Mouse (Mus musculus): ENCODE measurements around the gene Slc38a11. TPM values are rescaled to one million over a fixed set of nuclear protein-coding genes. Genes with fewer than 3 reads are reported as not detected.
A peak's percentile ranks its signal among the peaks of the same experiment; 100 is the strongest.

Gene Slc38a11
- polyA plus RNA-seq (2015; fragmentation: Nextera tagmentation; extraction: Ambion mirVana), result 0.17 and 0.35 TPM in 2 replicates

DNA sequence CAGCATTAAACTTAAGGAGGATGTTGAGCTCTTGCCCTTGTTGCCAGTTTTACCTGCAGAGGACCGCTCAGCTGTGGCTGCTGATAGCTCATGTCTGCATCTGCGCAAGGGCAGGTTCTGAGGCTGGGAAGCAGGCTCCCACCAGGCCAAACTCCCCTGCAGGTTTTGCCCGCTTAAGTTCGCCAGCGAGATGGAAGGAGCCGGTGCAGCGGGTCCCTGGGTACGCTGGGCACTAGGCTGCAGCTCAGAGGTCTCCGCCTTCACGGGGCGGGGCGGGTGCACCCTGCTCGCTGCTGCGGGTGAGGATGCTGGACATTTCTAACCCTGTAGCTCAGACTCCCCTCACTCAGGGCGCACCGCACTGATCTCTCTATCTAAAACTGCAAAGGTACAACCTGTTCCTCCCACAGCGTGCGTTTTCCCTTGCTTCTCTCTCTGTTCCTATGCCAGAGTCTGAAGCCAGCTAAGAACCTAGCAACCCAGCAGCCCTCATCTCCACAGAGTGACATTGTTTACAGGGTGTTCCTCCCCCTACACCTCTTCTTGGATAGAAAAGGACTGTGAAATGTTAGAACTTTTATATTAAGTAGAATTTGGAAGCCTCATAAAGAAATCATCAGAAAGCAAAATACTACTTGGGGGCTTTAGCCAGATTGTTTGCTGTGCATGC lies at the start of gene Slc38a11:
TSS of gene Slc38a11 (minus strand) at position 207 of the 670 bp plus-strand sequence.
- H3K4me1 ChIP-seq, result peaks cover 7% of the 10 kb centered on the region; the same call in 1 of the 2 replicates
- no peak for ATAC-seq (ENCODE audit: insufficient number of reproducible peaks, low FRiP score, low TSS enrichment, low read depth)
- H3K9ac ChIP-seq, result no peak within 1 kb of the TSS
- H3K27ac ChIP-seq, result no peak within 1 kb of the TSS
- WGBS, result 5% methylated on average over 18 of the region's 18 CpGs
- H3K36me3 ChIP-seq, result no peaks in the 10 kb centered on the region
- H3K9me3 ChIP-seq, result no peaks in the 10 kb centered on the region
- peak within 1 kb of the TSS; percentile 13; the same call in 1 of the 2 replicates for H3K4me3 ChIP-seq
- H3K4me2 ChIP-seq, result peak within 1 kb of the TSS; percentile 31; the same call in 1 of the 2 replicates
- H3K27me3 ChIP-seq, result no peaks in the 10 kb centered on the region

DNA sequence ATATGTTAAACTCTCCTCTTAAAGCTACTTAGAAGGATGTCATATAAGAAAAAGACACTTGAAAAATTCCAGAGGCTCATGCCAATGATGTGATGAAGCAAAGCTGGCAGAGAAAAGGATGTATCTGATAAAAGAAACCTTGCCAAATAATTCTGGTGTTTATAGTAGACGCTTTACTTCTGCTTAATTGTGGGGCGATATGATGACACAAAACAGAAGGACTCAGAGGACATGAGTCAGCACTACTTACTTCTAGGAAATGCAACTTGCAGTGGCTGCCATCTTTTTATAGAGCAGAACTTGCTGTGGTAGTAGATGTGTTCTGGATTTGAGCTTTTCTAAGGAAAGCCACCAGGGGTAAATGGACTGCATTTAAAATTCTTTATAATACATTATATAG lies 43.3 kb upstream of the Slc38a11 start:
- Histone ChIP-seq H3K9ac (no peak overlapping the region), H3K4me1 (no peaks in the 10 kb centered on the region), H3K4me2 (no peak overlapping the region), H3K4me3 (no peak overlapping the region), H3K27ac (no peak overlapping the region), H3K36me3 (no peaks in the 10 kb centered on the region), H3K27me3 (no peaks in the 10 kb centered on the region), H3K9me3 (no peaks in the 10 kb centered on the region)
- 66% methylated on average over 2 of the region's 2 CpGs for WGBS
- no peak for ATAC-seq (ENCODE audit: insufficient number of reproducible peaks, low FRiP score, low TSS enrichment, low read depth)

DNA sequence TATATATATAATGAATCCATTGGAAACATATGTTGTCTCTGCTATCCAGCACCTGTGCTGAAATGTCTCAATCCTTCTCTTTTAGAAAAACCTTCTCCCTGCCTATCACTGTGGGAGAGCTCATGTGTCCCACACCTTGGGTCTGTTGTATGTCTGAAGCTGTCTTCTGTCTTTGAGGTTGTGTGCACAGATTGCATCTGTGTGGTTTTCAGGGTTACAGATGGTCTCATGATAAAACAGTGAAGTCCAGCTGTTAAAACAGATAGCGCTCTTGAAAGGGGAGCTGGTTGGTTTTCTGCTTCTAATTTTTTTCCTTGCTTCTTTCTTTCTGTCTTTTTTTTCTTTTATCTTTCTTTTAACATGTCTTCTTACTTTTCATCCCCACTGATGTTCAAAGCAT lies 41.6 kb upstream of the Slc38a11 start:
- Histone ChIP-seq H3K4me1 (no peaks in the 10 kb centered on the region), H3K27me3 (no peaks in the 10 kb centered on the region), H3K4me3 (no peak overlapping the region), H3K4me2 (no peak overlapping the region), H3K27ac (no peak overlapping the region), H3K9me3 (no peaks in the 10 kb centered on the region), H3K9ac (no peak overlapping the region), H3K36me3 (no peaks in the 10 kb centered on the region)
- ATAC-seq (ENCODE audit: insufficient number of reproducible peaks, low FRiP score, low TSS enrichment, low read depth), result no peak
- 85% methylated on average over 1 of the region's 1 CpGs for WGBS

DNA sequence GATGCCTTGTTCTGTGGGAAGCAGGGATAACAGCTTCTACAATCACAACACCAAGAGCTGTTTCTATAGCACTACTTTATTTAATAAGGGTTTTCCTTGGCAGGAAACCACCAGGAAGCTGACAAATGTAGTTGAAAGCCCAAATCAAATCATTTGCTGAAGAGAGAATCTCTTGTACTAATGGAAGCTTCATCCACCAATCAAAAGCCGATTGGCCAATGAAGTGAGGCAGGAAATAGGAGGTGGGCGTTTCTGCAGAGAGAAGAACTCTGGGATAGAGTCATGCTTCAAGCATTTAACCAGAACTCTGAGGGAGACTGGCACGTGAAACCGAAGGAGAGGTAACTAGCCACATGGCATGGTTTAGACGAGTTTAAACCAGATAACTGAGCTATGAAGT lies 38.2 kb upstream of the Slc38a11 start:
- no peaks in the 10 kb centered on the region for H3K36me3 ChIP-seq
- WGBS, result 65% methylated on average over 5 of the region's 5 CpGs
- no peaks in the 10 kb centered on the region for H3K9me3 ChIP-seq
- no peak overlapping the region for H3K9ac ChIP-seq
- no peak overlapping the region for H3K4me3 ChIP-seq
- H3K27ac ChIP-seq, result no peak overlapping the region
- no peak overlapping the region for H3K4me2 ChIP-seq
- ATAC-seq (ENCODE audit: insufficient number of reproducible peaks, low FRiP score, low TSS enrichment, low read depth), result no peak
- H3K27me3 ChIP-seq, result no peaks in the 10 kb centered on the region
- no peaks in the 10 kb centered on the region for H3K4me1 ChIP-seq

DNA sequence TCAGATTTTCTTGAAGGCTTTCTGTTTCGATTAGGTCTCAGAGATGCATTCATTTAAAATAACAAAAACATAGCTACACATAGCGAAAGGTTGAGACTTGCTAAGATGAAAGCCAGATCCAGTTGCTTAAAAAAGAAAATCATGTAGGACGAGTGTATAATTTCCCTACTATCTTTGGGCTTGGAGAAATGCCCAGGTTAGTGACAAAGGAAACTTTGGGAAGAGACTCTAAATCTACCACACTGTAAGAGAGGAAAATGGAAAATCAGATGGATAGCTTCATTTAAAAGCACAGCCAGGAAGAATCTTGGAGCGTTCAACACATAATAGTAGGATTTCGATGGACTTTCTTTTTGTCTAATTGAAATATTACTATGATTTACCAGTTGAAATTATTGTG lies 36.1 kb upstream of the Slc38a11 start:
- Histone ChIP-seq H3K9me3 (no peaks in the 10 kb centered on the region), H3K36me3 (no peaks in the 10 kb centered on the region), H3K27ac (no peak overlapping the region), H3K9ac (no peak overlapping the region), H3K4me2 (no peak overlapping the region), H3K4me3 (no peak overlapping the region), H3K4me1 (no peaks in the 10 kb centered on the region), H3K27me3 (no peaks in the 10 kb centered on the region)
- 79% methylated on average over 5 of the region's 5 CpGs for WGBS
- no peak for ATAC-seq (ENCODE audit: insufficient number of reproducible peaks, low FRiP score, low TSS enrichment, low read depth)

DNA sequence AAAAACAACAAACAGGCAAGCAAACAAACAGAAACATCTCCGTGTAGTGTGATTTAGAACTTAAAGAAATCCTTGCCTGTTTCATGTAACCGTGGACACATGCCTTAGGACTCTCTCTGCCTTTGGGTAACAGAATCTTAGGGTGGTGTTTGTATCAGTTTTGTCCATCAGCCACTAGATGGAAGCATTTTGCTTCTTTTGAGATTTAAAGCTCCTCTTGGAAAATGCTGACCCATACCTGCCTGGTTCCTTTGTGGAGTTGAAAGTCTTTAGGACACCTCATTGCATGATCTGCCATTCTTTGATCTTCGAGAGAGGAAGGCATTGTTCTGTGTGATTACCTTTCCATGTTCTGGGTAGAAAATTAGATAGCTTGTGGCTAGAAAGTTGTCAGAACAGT lies 32.3 kb upstream of the Slc38a11 start:
- Histone ChIP-seq H3K36me3 (no peaks in the 10 kb centered on the region), H3K9me3 (no peaks in the 10 kb centered on the region), H3K4me1 (no peaks in the 10 kb centered on the region), H3K4me2 (no peak overlapping the region), H3K9ac (no peak overlapping the region), H3K27ac (no peak overlapping the region), H3K4me3 (no peak overlapping the region), H3K27me3 (no peaks in the 10 kb centered on the region)
- WGBS, result 14% methylated on average over 3 of the region's 3 CpGs
- ATAC-seq (ENCODE audit: insufficient number of reproducible peaks, low FRiP score, low TSS enrichment, low read depth), result no peak

DNA sequence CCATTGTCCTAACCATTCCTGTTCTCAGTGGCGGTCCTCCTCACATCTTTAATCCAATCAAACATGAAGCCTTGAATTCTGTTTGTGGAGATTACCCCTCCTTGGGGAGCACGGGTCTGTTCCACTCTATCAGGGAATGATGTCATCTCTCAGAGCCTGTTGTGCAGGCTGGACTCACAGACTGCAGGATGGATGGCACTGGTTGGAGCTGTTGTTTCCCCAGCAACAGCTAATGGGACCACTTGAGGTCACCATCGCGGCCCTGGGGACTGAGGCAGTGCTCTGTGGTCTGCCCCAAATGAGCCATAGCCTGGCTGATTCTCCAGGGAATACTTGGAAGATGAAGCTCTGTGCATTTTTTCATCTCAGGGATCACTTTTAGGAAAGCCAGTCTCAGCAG lies 29.2 kb upstream of the Slc38a11 start:
- no peak for ATAC-seq (ENCODE audit: insufficient number of reproducible peaks, low FRiP score, low TSS enrichment, low read depth)
- WGBS, result 70% methylated on average over 4 of the region's 4 CpGs

DNA sequence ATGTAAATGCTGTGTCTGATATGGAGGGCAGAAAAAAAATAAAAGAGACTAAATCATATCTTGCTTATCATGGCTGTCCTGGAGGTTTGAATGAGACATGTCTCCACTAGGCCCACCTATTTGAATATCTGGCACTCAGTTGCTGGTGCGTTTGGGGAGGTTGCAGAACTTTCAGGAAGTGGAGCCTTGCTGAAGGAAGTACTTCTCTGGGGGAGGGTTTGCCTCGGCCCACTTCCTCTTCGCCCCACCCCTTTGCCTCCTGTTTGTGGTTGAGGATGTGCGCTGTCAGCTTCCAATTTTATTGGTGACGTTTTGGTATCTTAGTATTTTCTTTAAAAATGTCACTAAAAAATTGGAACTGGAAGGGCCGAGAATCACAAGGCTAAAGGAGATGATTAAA lies 27.5 kb upstream of the Slc38a11 start:
- Histone ChIP-seq H3K4me3 (no peak overlapping the region), H3K4me1 (no peaks in the 10 kb centered on the region), H3K27me3 (no peaks in the 10 kb centered on the region), H3K36me3 (no peaks in the 10 kb centered on the region), H3K9me3 (no peaks in the 10 kb centered on the region), H3K9ac (no peak overlapping the region), H3K27ac (no peak overlapping the region), H3K4me2 (no peak overlapping the region)
- WGBS, result 83% methylated on average over 6 of the region's 6 CpGs
- ATAC-seq (ENCODE audit: insufficient number of reproducible peaks, low FRiP score, low TSS enrichment, low read depth), result no peak

More for the DNA sequence above, 29.2 kb upstream of the Slc38a11 start:
- H3K4me3 ChIP-seq, result no peak overlapping the region
- H3K36me3 ChIP-seq, result no peaks in the 10 kb centered on the region
- H3K9me3 ChIP-seq, result no peaks in the 10 kb centered on the region
- H3K9ac ChIP-seq, result no peak overlapping the region
- H3K27ac ChIP-seq, result no peak overlapping the region
- H3K4me2 ChIP-seq, result no peak overlapping the region
- no peaks in the 10 kb centered on the region for H3K4me1 ChIP-seq
- H3K27me3 ChIP-seq, result no peaks in the 10 kb centered on the region

DNA sequence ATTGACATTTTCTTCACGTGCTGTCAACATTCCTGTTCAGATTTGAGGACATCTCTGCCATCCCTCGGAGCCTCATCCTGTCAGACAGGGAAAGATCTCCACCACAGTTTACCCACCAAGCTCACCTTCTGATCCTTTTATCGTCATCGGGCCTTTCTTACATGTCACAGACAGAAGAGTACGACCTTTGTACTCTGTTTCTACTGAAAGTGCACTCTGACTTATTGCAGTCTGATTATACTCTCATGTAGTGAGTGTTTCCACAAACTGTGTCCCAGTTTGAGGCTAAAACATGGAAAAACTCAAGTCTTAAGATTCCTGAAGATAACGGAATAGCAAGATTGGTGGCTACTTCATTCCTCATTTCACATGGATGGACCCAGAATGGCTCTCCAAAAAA lies 21.0 kb upstream of the Slc38a11 start:
- H3K4me1 ChIP-seq, result peaks cover 4% of the 10 kb centered on the region; the same call in 1 of the 2 replicates
- no peaks in the 10 kb centered on the region for H3K9me3 ChIP-seq
- H3K27me3 ChIP-seq, result no peaks in the 10 kb centered on the region
- no peak overlapping the region for H3K27ac ChIP-seq
- H3K36me3 ChIP-seq, result no peaks in the 10 kb centered on the region
- no peak overlapping the region for H3K9ac ChIP-seq
- H3K4me3 ChIP-seq, result no peak overlapping the region
- no peak overlapping the region for H3K4me2 ChIP-seq
- ATAC-seq (ENCODE audit: insufficient number of reproducible peaks, low FRiP score, low TSS enrichment, low read depth), result no peak
- WGBS, result 92% methylated on average over 6 of the region's 6 CpGs

DNA sequence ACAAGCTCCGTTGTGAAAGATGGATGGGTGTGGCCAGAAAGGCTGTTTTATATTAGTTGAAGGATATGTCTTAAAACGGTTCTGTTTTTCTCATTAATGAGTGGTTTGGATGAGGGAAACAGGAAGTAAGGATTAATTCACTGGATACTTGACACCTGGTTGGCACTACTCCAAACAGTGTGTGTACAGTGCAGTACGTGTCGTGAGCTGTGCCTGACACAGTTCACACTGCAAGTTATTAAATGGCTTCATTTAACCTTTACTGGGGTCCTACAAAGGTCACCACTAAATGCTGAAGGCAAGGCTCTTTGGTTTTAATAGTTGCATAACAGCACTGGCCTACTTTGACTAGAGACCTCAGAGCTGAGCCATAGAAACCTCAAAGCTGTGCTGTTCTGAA lies 18.7 kb upstream of the Slc38a11 start:
- Histone ChIP-seq H3K4me3 (no peak overlapping the region), H3K36me3 (no peaks in the 10 kb centered on the region), H3K4me2 (no peak overlapping the region), H3K9ac (no peak overlapping the region), H3K27ac (no peak overlapping the region), H3K9me3 (no peaks in the 10 kb centered on the region), H3K27me3 (no peaks in the 10 kb centered on the region), H3K4me1 (peaks cover 4% of the 10 kb centered on the region; the same call in 1 of the 2 replicates)
- WGBS, result 2% methylated on average over 4 of the region's 4 CpGs
- ATAC-seq (ENCODE audit: insufficient number of reproducible peaks, low FRiP score, low TSS enrichment, low read depth), result no peak

DNA sequence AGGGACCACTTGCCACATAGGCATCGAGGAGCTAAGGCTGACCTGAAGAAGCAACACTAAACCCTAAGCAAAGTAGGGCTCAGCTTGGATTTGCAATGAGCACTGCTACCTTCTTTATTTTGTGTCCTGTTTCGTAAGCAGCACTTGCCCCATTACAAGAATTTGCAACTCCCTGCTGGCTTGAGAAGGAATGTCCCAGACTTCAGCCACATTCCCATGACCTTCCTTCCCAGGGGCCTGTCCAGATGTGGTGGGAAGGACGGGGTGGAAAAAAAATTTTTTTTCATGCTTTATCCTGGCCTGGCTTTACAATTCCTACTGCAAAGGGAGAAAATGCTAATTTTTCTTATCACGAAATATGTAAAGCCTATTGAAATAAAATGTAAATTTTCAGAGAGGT lies 14.6 kb upstream of the Slc38a11 start:
- Histone ChIP-seq H3K27me3 (no peaks in the 10 kb centered on the region), H3K4me2 (no peak overlapping the region), H3K4me3 (no peak overlapping the region), H3K9ac (no peak overlapping the region), H3K27ac (no peak overlapping the region), H3K4me1 (peaks cover 4% of the 10 kb centered on the region; the same call in 1 of the 2 replicates), H3K9me3 (no peaks in the 10 kb centered on the region), H3K36me3 (no peaks in the 10 kb centered on the region)
- WGBS, result 67% methylated on average over 4 of the region's 4 CpGs
- ATAC-seq (ENCODE audit: insufficient number of reproducible peaks, low FRiP score, low TSS enrichment, low read depth), result no peak

DNA sequence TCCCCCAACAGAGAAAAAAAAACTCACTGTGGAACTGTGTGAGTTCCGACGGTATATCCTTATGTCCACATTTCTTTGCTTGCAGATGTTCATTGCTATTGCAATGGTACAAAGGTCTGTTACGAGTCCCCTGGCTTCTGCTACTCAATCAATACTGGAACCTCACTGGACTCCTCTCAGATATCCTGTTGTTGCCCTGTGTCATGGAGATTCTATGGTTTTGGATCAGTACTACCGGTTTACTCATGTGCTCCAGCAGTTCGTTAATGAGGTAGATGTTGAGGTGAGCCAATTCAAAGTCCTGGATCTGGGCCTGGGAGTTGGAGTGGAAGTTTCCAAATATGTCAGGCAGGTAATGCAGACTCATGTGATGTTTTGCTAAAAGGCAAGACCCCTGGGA lies 10.6 kb upstream of the Slc38a11 start:
- H3K4me3 ChIP-seq, result no peak overlapping the region
- no peak for ATAC-seq (ENCODE audit: insufficient number of reproducible peaks, low FRiP score, low TSS enrichment, low read depth)
- 85% methylated on average over 5 of the region's 5 CpGs for WGBS
- no peaks in the 10 kb centered on the region for H3K4me1 ChIP-seq
- H3K4me2 ChIP-seq, result no peak overlapping the region
- H3K27me3 ChIP-seq, result no peaks in the 10 kb centered on the region
- no peak overlapping the region for H3K9ac ChIP-seq
- no peaks in the 10 kb centered on the region for H3K36me3 ChIP-seq
- H3K27ac ChIP-seq, result no peak overlapping the region
- H3K9me3 ChIP-seq, result no peaks in the 10 kb centered on the region

DNA sequence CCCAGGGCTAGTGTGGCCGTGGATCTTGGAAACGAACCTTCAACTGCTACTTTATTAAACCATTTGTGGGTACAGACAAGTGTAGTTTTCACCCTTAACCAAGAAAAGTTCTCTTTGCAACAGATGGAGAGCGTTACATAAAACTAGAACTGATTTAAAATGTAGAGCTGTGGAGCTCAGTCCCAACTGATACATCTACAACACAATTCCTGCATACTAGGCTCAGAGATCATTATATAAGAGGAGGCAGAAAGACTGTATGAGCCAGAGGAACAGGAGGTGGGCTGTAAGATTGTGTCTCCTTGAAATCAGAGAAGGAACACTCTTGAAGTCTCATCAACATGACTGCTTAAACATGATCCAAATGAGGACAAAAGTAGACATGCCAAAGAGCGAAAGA lies 9.2 kb upstream of the Slc38a11 start:
- Histone ChIP-seq H3K27me3 (no peaks in the 10 kb centered on the region), H3K9ac (no peak overlapping the region), H3K4me2 (no peak overlapping the region), H3K9me3 (no peaks in the 10 kb centered on the region), H3K4me1 (no peaks in the 10 kb centered on the region), H3K4me3 (no peak overlapping the region), H3K36me3 (no peaks in the 10 kb centered on the region), H3K27ac (no peak overlapping the region)
- 77% methylated on average over 4 of the region's 4 CpGs for WGBS
- ATAC-seq (ENCODE audit: insufficient number of reproducible peaks, low FRiP score, low TSS enrichment, low read depth), result no peak
